Mouse (Mus musculus): ENCODE measurements around the gene Rpgrip1l. TPM values are rescaled to one million over a fixed set of nuclear protein-coding genes. Genes with fewer than 3 reads are reported as not detected.

Rpgrip1l gene
- polyA plus RNA-seq, 1 experiment from 2014 or later = 15.8 TPM

DNA sequence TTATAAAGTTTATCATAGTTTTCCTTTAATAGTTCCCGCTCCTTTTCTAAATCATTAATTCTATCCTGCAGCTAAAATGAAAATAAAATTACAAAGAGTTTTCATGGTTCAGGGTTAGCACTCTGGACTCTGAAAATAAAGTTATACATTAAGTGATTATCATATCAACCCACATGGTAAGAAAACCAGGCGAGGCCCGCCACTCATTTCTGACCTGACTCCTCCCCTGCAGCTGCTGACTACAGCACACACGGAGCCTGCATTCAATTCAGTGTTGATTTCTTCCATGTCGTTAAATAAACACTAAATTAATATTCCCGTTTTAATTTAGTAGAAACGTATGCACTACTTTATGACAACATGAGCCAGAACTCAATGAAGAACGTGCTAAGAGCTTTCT lies 26.8 kb downstream of the Rpgrip1l start:
- 84% methylated on average over 8 of the region's 8 CpGs for whole genome bisulfite sequencing
- H3K4me3 ChIP-seq (replicated peaks) = no peak overlapping the region
- no peaks in the 10 kb centered on the region for H3K27me3 ChIP-seq
- H3K9me3 ChIP-seq = no peaks in the 10 kb centered on the region
- no peak overlapping the region for H3K27ac ChIP-seq
- no peak for ATAC-seq (ENCODE audit: low FRiP score)
- no peaks in the 10 kb centered on the region for H3K4me1 ChIP-seq
- H3K4me2 ChIP-seq = no peak overlapping the region
- no peaks in the 10 kb centered on the region for H3K36me3 ChIP-seq (replicated peaks)
- no peak overlapping the region for H3K9ac ChIP-seq

DNA sequence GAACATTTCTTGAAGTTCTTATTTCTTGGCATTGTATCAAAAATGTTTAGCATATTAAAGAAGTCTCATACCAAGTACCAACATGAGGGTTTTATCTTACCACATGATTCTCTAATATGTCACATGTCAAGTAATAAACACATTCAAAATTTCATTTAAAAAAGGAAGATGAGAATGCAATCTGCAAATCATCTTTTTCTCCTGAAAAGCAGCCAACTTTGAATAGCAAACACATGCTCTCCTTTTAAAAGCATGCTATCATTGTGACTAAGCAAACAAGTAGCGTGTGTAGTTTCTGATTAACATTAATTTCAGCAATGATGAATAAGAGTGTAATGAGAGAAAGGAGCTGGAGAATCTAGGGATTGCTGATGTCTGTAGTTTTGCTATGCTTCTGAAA lies 29.2 kb downstream of the Rpgrip1l start:
- Histone ChIP-seq H3K4me1 (no peaks in the 10 kb centered on the region), H3K27me3 (no peaks in the 10 kb centered on the region), H3K4me2 (no peak overlapping the region), H3K4me3 (replicated peaks) (no peak overlapping the region), H3K9ac (no peak overlapping the region), H3K36me3 (replicated peaks) (no peaks in the 10 kb centered on the region), H3K27ac (no peak overlapping the region), H3K9me3 (no peaks in the 10 kb centered on the region)
- ATAC-seq (ENCODE audit: low FRiP score) = no peak
- 86% methylated on average over 1 of the region's 1 CpGs for WGBS

DNA sequence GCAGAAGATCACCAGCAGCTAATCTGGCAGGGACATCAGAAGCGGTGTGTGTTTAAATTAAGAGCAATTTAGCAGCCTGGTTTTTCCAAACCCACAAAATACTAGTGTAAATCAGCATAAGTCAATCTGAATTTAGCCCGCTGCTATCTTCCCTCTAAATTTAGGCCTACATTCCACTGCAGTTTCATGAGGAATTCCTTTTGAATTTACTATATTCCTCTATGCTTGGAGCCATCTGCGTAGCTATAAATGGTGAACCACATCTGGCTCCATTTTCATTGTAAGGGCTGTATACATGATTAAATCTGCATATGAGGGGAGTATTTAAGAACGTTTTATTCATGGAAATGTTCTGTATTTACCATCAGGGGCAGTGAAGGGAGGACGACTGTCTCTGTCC lies 30.4 kb downstream of the Rpgrip1l start:
- no peak for ATAC-seq (ENCODE audit: low FRiP score)
- 78% methylated on average over 5 of the region's 5 CpGs for WGBS
- Histone ChIP-seq H3K4me3 (replicated peaks) (no peak overlapping the region), H3K36me3 (replicated peaks) (no peaks in the 10 kb centered on the region), H3K9me3 (no peaks in the 10 kb centered on the region), H3K27me3 (no peaks in the 10 kb centered on the region), H3K9ac (no peak overlapping the region), H3K4me1 (no peaks in the 10 kb centered on the region), H3K27ac (no peak overlapping the region), H3K4me2 (no peak overlapping the region)

DNA sequence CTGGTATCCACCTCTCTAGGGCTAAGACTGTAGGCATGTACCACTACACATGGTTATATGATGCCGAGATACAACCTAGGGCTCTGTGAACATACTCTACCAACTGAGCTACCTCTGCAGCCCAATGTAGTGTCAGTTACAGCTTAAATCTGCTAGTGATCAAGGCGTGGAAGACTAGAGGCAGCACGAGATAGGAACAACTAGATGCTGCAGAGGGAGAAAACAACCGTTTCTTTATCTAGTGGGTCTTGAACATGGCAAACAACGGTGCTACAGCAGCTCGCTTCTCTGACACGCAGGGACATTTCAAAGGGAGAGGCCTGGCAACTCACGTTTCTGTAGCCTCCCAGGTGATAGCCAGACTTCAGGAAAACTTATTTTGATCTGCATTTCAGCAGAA lies 31.5 kb downstream of the Rpgrip1l start:
- H3K27me3 ChIP-seq = no peaks in the 10 kb centered on the region
- no peak overlapping the region for H3K27ac ChIP-seq
- H3K4me3 ChIP-seq (replicated peaks) = no peak overlapping the region
- WGBS = 88% methylated on average over 8 of the region's 8 CpGs
- no peak overlapping the region for H3K4me2 ChIP-seq
- no peak for ATAC-seq (ENCODE audit: low FRiP score)
- no peaks in the 10 kb centered on the region for H3K36me3 ChIP-seq (replicated peaks)
- no peaks in the 10 kb centered on the region; the same call in 1 of the 2 replicates for H3K4me1 ChIP-seq
- H3K9me3 ChIP-seq = no peaks in the 10 kb centered on the region
- H3K9ac ChIP-seq = no peak overlapping the region

DNA sequence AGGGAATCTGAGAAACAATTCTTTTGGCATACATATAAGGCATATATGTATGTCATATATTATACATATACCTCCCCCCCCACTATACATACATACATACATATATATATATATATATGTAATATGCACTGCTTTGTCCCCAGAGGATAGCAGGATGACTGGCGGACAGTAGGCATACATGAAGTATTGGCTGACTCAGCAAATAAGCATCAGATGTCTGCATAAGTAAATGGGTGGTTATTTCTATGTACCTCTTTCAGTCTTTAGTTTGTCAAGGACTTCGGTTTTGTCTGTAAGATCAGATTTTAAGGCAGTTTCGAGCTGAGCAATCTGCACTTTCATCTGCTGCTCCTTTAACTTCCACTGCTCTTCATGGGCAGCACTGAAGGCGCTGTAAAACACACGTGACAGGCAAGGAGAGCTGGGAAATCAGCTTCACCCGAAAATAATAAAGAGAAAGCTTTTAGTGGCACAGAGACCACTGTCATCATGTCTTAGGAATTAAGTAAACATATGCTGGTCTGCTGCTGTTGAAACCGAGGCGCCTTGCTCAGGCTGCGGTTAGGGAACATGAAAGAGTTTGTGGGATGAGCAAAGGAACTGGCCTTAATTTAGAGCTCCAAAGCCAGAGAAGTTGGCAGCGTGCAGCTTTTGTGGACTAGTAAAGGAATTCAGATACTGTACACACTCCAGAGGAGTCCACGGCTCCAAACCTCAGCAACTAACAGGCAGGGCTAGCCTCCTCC lies 32.4 kb downstream of the Rpgrip1l start:
- no peak overlapping the region for H3K4me3 ChIP-seq (replicated peaks)
- H3K27ac ChIP-seq = no peak overlapping the region
- H3K4me2 ChIP-seq = no peak overlapping the region
- H3K36me3 ChIP-seq (replicated peaks) = no peaks in the 10 kb centered on the region
- no peaks in the 10 kb centered on the region; the same call in 1 of the 2 replicates for H3K4me1 ChIP-seq
- no peak overlapping the region for H3K9ac ChIP-seq
- 87% methylated on average over 11 of the region's 11 CpGs for whole genome bisulfite sequencing
- no peaks in the 10 kb centered on the region for H3K27me3 ChIP-seq
- H3K9me3 ChIP-seq = 0 out of 2 replicates have a peak, but pooled peaks cover 3% of the 10 kb centered on the region
- ATAC-seq (ENCODE audit: low FRiP score) = no peak

DNA sequence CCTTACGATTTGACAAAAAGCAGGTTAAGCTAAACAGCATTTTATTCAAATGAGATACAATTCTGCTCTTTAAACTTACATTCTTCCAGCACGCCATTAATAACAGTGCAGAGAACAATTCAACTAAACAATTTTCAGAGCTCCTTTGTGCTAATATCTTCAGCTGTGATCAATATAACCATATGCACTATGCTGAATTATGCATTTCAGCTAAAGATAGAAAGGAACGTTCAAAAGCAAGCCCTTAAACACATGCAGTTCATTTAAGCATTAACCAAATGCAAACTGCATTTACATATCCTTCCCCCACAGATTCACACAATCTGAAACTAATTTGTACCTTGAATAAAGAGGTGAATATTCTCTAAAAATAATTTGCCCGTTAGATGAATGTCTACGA lies 35.0 kb downstream of the Rpgrip1l start:
- WGBS = 61% methylated on average over 5 of the region's 5 CpGs
- Histone ChIP-seq H3K27ac (no peak overlapping the region), H3K36me3 (replicated peaks) (peaks cover 3% of the 10 kb centered on the region; the same call in 1 of the 2 replicates), H3K27me3 (no peaks in the 10 kb centered on the region), H3K4me3 (replicated peaks) (no peak overlapping the region), H3K4me1 (no peaks in the 10 kb centered on the region; the same call in 1 of the 2 replicates), H3K9ac (no peak overlapping the region), H3K9me3 (0 out of 2 replicates have a peak, but pooled peaks cover 3% of the 10 kb centered on the region), H3K4me2 (no peak overlapping the region)
- no peak for ATAC-seq (ENCODE audit: low FRiP score)

DNA sequence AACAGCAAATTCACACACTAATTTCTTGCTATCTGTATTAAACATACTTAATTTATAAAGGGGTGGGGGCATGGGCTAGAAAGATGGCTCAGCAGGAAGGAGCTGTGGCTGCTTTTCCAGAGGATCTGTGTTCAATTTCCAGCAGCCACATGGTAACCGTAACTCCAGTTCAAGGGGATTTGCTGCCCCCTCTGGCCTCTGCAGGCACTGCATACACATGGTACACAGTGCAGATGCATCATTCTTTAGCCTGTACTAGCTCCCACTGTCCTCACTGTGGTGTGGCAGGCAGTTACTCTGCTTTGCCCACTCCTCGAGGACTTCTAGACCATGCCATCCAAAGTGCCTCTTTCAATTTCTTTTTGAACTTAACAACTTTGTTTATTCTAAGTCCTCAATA lies 36.7 kb downstream of the Rpgrip1l start:
- H3K27ac ChIP-seq = no peak overlapping the region
- WGBS = 92% methylated on average over 2 of the region's 2 CpGs
- H3K27me3 ChIP-seq = no peaks in the 10 kb centered on the region
- no peaks in the 10 kb centered on the region; the same call in 1 of the 2 replicates for H3K4me1 ChIP-seq
- no peak for ATAC-seq (ENCODE audit: low FRiP score)
- H3K36me3 ChIP-seq (replicated peaks) = peaks cover 7% of the 10 kb centered on the region; the same call in 1 of the 2 replicates
- H3K4me2 ChIP-seq = no peak overlapping the region
- no peak overlapping the region for H3K4me3 ChIP-seq (replicated peaks)
- 0 out of 2 replicates have a peak, but pooled peaks cover 3% of the 10 kb centered on the region for H3K9me3 ChIP-seq
- H3K9ac ChIP-seq = no peak overlapping the region

DNA sequence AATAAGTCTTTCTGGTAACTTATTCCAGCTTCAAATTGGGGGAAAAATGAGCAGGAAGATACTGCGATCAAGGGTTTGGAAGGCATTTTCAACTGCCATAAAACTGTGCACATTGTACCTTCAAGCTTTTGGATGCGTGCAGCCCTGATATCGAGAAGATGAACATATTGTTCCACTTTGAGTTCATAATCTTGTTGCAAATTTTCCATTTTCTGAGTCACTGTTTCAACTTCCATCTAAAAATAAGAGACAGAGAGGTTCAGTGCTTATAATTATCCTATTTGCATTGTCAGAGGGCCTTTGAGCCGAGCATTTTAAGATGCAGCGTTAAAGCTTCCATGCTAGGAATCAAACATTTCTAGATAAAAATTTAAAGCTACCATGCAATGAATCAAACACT lies 39.6 kb downstream of the Rpgrip1l start:
- Histone ChIP-seq H3K4me1 (no peaks in the 10 kb centered on the region; the same call in 1 of the 2 replicates), H3K27me3 (no peaks in the 10 kb centered on the region), H3K36me3 (replicated peaks) (peaks cover 7% of the 10 kb centered on the region), H3K27ac (no peak overlapping the region), H3K4me3 (replicated peaks) (no peak overlapping the region), H3K4me2 (no peak overlapping the region), H3K9ac (no peak overlapping the region), H3K9me3 (0 out of 2 replicates have a peak, but pooled peaks cover 3% of the 10 kb centered on the region)
- ATAC-seq (ENCODE audit: low FRiP score) = no peak
- WGBS = 95% methylated on average over 5 of the region's 5 CpGs

DNA sequence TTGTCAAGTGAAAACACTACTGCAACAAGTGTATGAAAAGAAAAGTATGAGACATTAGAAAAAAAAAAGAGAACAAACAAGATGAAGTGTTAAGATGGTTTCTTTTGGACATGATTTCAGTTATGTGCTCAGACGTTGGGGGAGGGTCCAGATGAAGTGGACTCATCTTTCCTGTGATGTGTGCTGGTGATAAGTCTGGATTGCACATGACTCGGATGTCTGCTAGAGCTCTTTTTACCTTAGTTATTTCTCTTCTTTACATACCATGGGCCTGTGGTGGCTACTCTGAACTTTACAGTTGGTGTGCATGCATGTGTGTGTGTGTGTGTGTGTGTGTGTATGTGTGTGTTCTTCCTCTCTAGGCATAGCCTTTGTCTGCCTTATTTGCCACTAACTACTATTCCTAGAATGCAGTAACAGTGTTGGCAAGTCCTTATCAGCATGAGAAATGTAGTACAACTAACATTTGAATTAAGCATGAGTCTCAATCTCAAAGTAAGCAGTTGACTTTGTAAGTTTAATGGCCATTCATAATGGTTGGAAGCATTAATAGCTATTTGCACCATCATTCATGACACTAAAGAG lies 43.6 kb downstream of the Rpgrip1l start:
- Histone ChIP-seq H3K9me3 (no peaks in the 10 kb centered on the region), H3K9ac (no peak overlapping the region), H3K4me2 (no peak overlapping the region), H3K27ac (no peak overlapping the region), H3K27me3 (no peaks in the 10 kb centered on the region), H3K36me3 (replicated peaks) (peaks cover 12% of the 10 kb centered on the region), H3K4me3 (replicated peaks) (no peak overlapping the region), H3K4me1 (no peaks in the 10 kb centered on the region)
- no peak for ATAC-seq (ENCODE audit: low FRiP score)
- 79% methylated on average over 2 of the region's 2 CpGs for WGBS

DNA sequence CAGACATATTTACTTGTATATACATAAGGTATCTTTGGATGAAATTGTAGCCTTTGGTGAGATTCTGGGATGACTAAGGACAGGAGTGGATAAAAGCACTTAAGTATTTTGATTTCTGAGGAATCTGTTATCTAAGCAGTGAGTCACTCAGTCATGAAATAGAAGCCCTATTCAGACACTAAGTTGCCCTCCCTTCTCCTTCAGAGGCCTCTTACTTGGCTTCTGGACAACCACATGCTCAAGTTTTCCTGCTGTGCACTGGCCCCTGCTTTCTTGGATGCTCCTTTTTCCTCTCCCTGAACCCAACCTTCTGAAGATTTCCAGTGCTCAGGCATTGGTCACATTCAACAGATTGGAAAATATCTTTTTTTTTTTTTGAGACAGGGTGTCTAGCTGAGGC lies 48.5 kb downstream of the Rpgrip1l start:
- no peaks in the 10 kb centered on the region for H3K27me3 ChIP-seq
- H3K9ac ChIP-seq = no peak overlapping the region
- H3K4me3 ChIP-seq (replicated peaks) = no peak overlapping the region
- H3K4me1 ChIP-seq = no peaks in the 10 kb centered on the region
- no peak overlapping the region for H3K4me2 ChIP-seq
- no peaks in the 10 kb centered on the region for H3K9me3 ChIP-seq
- H3K27ac ChIP-seq = no peak overlapping the region
- H3K36me3 ChIP-seq (replicated peaks) = peaks cover 8% of the 10 kb centered on the region
- no peak for ATAC-seq (ENCODE audit: low FRiP score)

DNA sequence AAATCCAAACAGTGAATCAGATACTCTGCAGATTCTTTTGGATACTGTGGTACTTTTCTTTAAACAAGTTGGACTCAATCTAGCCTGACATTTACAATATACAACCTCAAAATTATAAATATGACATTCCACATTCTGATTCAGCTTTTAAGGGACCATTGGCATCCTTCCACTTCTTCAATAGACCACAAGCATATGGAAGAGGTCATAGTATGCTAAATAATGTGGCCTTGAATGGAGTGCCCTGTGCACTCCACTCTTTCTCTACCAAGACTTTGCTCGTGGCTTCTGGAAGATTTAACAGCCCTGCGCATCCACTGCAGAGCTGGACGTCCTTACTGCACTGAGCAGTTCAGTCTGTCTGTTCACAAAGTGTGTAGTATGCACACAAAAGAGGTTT lies 49.1 kb downstream of the Rpgrip1l start:
- Histone ChIP-seq H3K4me1 (no peaks in the 10 kb centered on the region), H3K9me3 (no peaks in the 10 kb centered on the region), H3K9ac (no peak overlapping the region), H3K4me3 (replicated peaks) (no peak overlapping the region), H3K4me2 (no peak overlapping the region), H3K27me3 (no peaks in the 10 kb centered on the region), H3K27ac (no peak overlapping the region), H3K36me3 (replicated peaks) (peaks cover 8% of the 10 kb centered on the region)
- ATAC-seq (ENCODE audit: low FRiP score) = no peak
- 82% methylated on average over 3 of the region's 3 CpGs for WGBS

DNA sequence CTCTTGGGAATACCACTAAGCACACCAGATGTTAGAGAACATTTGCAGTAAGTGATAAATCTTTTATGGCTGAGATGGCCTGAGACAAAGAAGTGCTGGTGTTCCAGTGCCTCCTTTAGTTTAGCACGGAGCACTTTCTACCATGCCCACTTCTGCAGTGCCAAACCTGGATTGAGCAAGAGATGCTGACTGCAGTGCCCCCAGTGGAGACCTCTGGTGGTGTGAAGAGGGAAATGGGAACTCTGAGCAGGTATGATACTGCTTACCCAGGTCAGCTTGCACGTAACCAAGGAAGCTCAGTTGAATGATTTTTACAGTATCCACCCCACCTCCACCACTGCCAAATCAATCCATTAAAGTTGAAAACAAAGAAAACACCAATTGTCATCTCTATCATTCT lies 51.5 kb downstream of the Rpgrip1l start:
- Histone ChIP-seq H3K36me3 (replicated peaks) (no peaks in the 10 kb centered on the region), H3K4me2 (no peak overlapping the region), H3K27me3 (no peaks in the 10 kb centered on the region), H3K4me3 (replicated peaks) (no peak overlapping the region), H3K4me1 (no peaks in the 10 kb centered on the region), H3K9me3 (no peaks in the 10 kb centered on the region), H3K27ac (no peak overlapping the region), H3K9ac (no peak overlapping the region)
- WGBS = 84% methylated on average over 2 of the region's 2 CpGs
- ATAC-seq (ENCODE audit: low FRiP score) = no peak

DNA sequence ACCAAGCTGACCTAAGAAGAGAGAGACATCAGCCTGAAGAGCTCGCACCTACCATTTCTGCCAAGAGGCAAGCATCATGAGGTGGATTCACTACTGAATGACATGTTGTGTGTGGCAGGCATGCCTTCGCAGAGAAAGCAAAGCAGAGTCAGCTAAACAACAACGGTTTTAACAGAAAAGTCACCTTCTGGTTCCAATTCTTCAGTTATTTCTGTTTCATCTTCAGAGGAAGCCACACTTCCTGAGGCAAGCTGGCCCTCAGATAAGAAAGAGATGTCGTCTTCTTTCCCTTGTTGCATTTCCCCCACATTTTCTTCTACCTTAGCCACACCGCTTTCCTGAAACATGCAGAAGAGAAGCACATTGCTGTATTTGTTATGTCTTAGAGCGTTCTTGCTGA lies 62.1 kb downstream of the Rpgrip1l start:
- Histone ChIP-seq H3K27ac (no peak overlapping the region), H3K27me3 (no peaks in the 10 kb centered on the region), H3K4me1 (no peaks in the 10 kb centered on the region), H3K9ac (no peak overlapping the region), H3K9me3 (no peaks in the 10 kb centered on the region), H3K36me3 (replicated peaks) (peaks cover 10% of the 10 kb centered on the region), H3K4me2 (no peak overlapping the region), H3K4me3 (replicated peaks) (no peak overlapping the region)
- 95% methylated on average over 6 of the region's 6 CpGs for WGBS
- no peak for ATAC-seq (ENCODE audit: low FRiP score)

All from forebrain, embryonic 12.5 days (tissue).